Mouse (Mus musculus) hindbrain, embryonic 11.5 days (tissue): ENCODE results near the gene Jade3. TPM values are rescaled to one million over a fixed set of nuclear protein-coding genes. Genes with fewer than 3 reads are reported as not detected.

ENCODE experiments used
- ATAC-seq: fragments of 200-750 bp; cut with Nextera tagmentation; 2 replicates; pipeline ENCODE4 v1.8.0; 2017; ENCODE audit warnings: mild to moderate bottlenecking, moderate TSS enrichment, moderate library complexity; ENCODE audit not compliant: low FRiP score
- DNase-seq: peaks from one replicate; pipeline ENCODE4 v3.0.0-alpha.2; 2015; ENCODE audit warnings: low spot score
- H3K27ac ChIP-seq: fragments of 300-500 bp; sonication (generic); 2 replicates; pipeline ENCODE4 v1.5.1; 2014; ENCODE audit warnings: mild to moderate bottlenecking, low read depth, low read length
- H3K27me3 ChIP-seq: fragments of 300-500 bp; sonication (generic); 2 replicates; pipeline ENCODE4 v1.6.1; 2014; ENCODE audit warnings: mild to moderate bottlenecking, low read length, moderate library complexity, mixed read lengths; ENCODE audit not compliant: control insufficient read depth, insufficient read depth
- H3K36me3 ChIP-seq: fragments of 300-500 bp; sonication (generic); 2 replicates; pipeline ENCODE4 v1.6.1; 2014; ENCODE audit warnings: mild to moderate bottlenecking, low read length, moderate library complexity, mixed read lengths; ENCODE audit not compliant: control insufficient read depth, insufficient read depth
- H3K4me1 ChIP-seq: fragments of 300-500 bp; sonication (generic); replicated peaks from 2 replicates; pipeline ENCODE4 v1.6.1; 2014; ENCODE audit warnings: low read length, mixed read lengths; ENCODE audit not compliant: control insufficient read depth, insufficient read depth
- H3K4me2 ChIP-seq: fragments of 300-500 bp; sonication (generic); replicated peaks from 2 replicates; pipeline ENCODE4 v1.6.1; 2014; ENCODE audit warnings: mild to moderate bottlenecking, low read depth, low read length
- H3K4me3 ChIP-seq: fragments of 300-500 bp; sonication (generic); 2 replicates; pipeline ENCODE4 v1.5.1; 2014; ENCODE audit warnings: low read depth, low read length
- H3K9ac ChIP-seq: fragments of 300-500 bp; sonication (generic); 2 replicates; pipeline ENCODE4 v1.6.1; 2014; ENCODE audit warnings: low read depth, low read length
- H3K9me3 ChIP-seq: fragments of 300-500 bp; sonication (generic); 2 replicates; pipeline ENCODE4 v1.6.1; 2016; ENCODE audit warnings: low read length; ENCODE audit not compliant: control insufficient read depth
- WGBS: fragments of 180-500 bp; shearing (Covaris S2); extraction: QIAGEN DNeasy Blood & Tissue Kit; methylation state at CpG from one replicate; pipeline ENCODE4 v1.1.7; 2014; 5-methylcytosine and 5-hydroxymethylcytosine counted together
- polyA plus RNA-seq: library from polyadenylated mRNA; unstranded; fragments of >200 nt; fragmentation: Nextera tagmentation; extraction: Ambion mirVana; gene quantifications from 2 replicates; pipeline ENCODE4 v1.2.1, GENCODE M21; 2014

Jade3 gene
- polyA plus RNA-seq, 1 experiment from 2014 or later: 7.2 TPM

- no peak for ATAC-seq
- no peaks in the 10 kb centered on the region for H3K9me3 ChIP-seq
- no peaks in the 10 kb centered on the region for H3K4me1 ChIP-seq
- no peak overlapping the region for H3K4me3 ChIP-seq
- WGBS: 83% methylated on average over 4 of the region's 4 CpGs
- no peaks in the 10 kb centered on the region for H3K36me3 ChIP-seq
- H3K9ac ChIP-seq: no peak overlapping the region
- no peak overlapping the region for H3K27ac ChIP-seq
- H3K4me2 ChIP-seq: no peak overlapping the region
- H3K27me3 ChIP-seq: no peaks in the 10 kb centered on the region
- DNase-seq: no peak
Measured at GRCm38 (mm10) chrX:20563941-20564340, 138.5 kb downstream of the Jade3 start.

Other genes with a start within 250 kb of the Jade3 start
- 2.1 and 2.4 TPM in 2 replicates for gene Slc9a7, start 133.9 kb upstream of the Jade3 start, polyA plus RNA-seq
- 22.3 and 23.6 TPM in 2 replicates for gene Rp2, start 61.2 kb upstream of the Jade3 start, polyA plus RNA-seq
- 0.20 TPM in 1 of 2 replicates, not detected in the other for gene Rgn, start 124.1 kb downstream of the Jade3 start, polyA plus RNA-seq
- 55.7 and 64.3 TPM in 2 replicates for gene Rbm10, start 191.8 kb downstream of the Jade3 start, polyA plus RNA-seq
- gene Ndufb11, start 191.9 kb downstream of the Jade3 start, polyA plus RNA-seq: 200 and 208 TPM in 2 replicates
- gene Uba1, start 232.6 kb downstream of the Jade3 start, polyA plus RNA-seq: 248 and 285 TPM in 2 replicates